Mouse (Mus musculus): ENCODE results near the gene Gsg1.

Gsg1 gene

DNA sequence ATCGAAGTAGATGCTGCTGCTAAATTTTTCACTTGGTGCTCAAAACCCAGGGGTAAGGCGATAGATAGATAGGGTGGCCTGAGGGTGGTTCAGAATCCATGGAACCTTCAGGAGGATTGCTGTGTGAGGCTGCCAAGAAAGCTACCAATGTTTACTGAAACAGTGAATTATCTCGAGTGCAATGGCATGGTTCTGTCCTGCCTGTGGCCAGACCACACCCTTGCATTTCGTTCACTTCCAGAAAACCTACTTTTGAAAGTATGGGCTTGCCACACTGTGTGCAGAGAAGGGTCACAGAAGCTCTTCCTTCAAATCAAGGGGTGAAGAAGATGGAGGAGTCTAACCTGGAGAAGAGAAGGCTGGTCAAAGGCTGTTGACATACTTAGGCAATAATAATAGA, 48.3 kb downstream of the Gsg1 start:
- DNase-seq (ENCODE audit: low spot score): no peak

DNA sequence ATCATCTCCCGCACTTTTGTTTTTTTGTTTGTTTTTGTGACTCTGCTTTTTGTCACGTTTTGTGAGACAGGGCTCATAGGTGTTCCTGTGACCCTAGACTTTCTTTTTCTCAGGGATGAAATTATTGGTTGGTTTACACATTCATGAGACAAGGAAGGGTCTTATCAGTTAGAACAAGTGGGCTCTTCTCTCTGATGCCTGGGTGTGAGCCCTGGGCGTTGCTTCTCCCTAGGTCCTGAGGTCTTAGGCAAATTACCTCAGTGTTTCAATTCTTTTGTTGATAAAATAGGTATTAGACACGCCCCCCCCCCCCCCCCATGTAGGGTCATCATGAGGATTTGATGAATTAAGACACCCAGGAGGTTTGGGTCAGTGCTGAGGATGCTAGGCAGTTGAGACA, 49.3 kb downstream of the Gsg1 start:
- no peak for DNase-seq (ENCODE audit: low spot score)

DNA sequence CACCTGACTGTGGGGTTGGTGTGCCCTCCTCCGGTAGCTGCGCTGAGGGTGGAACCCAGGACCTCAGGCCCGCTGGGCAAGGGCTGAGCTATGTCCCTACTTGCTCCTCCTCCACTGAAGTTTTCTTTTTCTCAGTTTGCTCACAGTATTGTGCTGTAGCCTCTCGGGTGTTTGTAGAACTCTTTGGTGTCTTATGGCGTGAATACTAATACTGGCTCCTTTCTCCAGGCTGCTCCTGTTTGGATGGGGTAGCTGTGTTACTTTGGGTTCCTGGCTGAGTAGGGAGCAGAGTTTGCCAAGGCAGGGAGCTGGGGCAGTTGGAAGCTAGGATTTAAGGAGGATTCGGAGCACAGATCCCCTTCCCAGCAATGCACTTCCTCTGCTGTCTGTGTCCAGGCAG, 50.4 kb downstream of the Gsg1 start:
- DNase-seq (ENCODE audit: low spot score): no peak

DNA sequence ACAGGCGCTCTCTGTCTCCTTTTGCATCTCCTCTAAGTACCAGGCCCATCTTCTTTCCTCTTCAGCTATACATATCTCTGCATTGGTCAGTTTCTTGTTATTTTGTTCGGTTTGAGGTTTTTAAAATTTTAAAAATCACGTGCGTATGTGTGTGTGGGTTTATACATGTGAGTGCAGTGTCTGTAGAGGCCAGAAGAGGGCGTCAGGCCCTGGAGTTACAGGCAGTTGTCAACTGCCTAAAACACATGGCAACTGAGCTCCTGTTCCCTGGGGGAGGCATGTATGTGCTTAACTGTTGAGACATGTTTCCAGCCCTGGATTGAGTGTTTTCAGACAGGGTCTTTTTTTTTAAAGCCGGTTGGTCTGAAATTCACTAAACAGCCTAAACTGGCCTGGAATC, 51.5 kb downstream of the Gsg1 start:
- no peak for DNase-seq (ENCODE audit: low spot score)

DNA sequence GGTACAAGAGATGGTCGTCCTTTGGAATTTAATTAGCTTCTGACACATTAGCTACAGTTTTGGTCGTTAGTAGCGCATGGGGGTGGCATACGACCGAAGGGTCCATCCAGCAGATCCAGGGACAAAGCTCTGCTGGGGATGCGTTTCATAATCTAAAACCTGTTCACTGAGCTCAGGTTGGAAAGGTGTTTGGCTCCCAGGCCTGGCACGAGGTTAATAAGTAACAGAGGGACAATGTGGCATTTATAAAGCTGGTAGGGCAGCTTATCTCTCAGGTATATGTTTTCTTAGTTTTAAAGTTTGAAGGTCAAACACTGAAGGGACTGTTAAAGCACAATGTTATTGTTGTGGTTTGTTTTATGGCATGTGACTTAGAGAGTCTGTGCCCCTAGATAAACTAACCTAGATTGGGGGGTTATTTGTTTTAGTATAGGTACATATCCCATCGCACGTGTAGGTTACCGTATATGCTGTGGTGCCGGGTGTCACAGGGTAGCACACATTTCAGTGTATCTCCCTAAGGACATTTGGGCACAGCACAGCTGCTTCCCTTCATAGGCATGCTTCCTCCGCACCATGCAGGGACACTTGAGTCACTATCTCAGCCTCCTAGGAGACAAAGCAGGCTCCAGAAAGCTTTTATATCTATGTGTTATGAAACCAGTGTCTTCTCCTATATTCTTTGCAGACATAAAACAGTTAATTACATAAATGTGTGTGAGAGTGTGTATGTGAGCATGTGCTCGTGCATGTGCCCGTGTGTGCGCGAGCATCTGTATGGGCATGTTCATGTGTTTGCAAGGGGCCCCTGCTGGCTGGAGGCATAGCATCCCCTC, 53.8 kb downstream of the Gsg1 start:
- DNase-seq (ENCODE audit: low spot score): peak; percentile 52

DNA sequence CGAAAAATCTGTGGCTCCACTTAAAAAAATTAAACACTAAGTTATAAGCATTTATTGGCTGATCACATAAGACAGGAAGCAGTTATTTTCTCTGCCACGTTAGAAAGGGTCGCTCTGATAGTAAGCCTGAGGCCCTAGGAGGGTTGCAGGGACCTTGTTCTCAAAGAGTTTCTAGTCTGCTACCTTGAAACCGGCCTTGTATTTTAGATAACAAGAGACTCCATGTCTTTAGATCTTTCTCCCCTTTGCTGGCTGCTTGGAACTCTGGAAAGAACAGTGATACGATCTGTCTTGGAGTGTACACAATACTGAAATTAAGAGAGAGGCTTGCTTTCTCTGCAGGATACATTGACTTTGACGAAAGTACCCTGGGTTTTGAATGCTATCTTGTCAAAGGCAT, 55.4 kb downstream of the Gsg1 start:
- no peak for DNase-seq (ENCODE audit: low spot score)

DNA sequence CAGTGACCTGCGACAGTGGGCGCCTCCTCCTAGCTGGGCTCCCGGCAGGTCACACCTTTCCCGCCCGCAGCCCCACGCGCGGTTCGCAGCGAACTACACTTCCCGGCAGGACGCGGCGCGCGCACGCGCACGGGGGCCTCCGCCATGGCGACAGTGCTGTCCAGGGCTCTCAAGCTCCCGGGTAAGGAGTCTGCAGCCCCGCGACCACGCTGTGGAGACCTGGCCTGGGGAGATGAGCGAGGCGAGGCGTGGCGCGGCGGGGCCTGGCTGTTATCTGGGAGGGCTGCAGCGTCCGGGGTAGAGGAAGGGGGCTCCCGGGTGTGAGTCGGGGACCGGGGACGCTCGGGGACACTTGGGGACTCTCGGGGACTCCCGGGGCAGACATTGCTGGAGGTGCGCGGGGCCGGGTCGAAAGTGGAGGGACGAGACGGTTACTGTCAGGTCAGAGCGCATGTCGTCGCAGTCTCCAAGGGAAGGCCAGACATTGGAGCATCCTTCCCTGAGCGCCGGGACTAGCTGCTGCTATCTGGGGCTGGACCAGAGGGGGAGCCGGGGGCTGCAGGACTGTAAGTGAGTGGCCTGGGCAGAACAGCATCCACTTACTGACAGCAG, 56.1 kb downstream of the Gsg1 start, which contains the start of the genes Fam234b and Hebp1:
Gene Fam234b, plus strand, starts transcription at position 57 of the 612 bp plus-strand sequence.
Gene Hebp1, minus strand, starts transcription at position 102 of the 612 bp plus-strand sequence.
- DNase-seq (ENCODE audit: low spot score): peak; percentile 78

DNA sequence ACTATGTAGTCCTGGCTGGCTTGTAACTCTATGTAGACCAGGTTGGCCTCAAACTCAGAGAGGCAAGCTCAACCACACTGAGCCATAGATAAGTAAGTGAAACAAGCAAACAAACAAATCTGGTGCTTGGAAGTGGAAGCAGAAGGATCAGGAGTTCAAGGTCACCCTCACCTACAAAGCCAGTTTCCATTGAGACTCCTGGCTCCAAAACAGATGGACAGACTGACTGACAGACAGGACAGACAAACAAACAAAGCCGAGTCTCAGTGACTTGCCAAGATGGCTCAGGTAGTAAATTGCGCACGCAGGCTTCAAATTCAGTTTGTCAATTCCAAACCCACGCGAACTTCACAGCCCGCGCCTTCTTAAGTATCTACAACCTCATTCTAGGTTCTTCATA, 56.7 kb downstream of the Gsg1 start:
- DNase-seq (ENCODE audit: low spot score): no peak

DNA sequence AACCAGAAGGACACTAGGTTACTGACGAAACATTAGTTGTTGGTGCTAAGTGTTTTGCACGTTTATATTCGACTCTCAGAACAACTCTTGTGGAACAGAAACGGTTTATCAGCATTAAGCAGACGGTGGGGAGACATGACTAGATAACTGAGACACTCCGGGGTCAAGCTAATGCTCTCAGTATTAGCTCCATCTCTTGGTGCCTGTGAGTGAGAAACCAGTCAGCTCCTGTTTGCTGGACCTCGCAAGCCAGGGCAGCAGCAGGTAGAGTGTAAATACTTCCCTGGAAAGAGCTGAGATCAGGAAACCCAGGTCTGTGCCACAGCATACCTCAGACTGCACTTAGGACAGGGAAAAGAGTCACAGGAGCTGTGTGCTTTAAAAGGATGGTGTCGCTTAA, 57.4 kb downstream of the Gsg1 start:
- no peak for DNase-seq (ENCODE audit: low spot score)

DNA sequence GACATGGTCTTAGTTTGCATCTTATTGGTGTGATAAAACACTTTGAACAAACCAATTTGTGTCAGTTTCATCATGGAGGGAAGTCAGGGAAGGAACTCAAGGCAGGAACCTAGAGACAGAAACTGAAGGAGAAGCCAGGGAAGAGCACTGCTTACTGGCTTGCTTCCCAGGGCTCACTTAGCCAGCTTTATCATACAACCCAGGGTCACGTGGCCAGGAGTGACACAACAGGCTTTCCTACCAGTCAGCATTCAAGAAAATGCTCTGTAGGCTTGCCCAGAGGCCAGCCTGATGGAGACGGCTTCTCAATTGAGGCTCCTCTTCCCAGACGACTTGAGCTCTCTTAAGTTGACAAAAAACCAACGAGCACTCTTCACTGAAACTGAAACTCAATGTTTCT, 59.2 kb downstream of the Gsg1 start:
- no peak for DNase-seq (ENCODE audit: low spot score)

DNA sequence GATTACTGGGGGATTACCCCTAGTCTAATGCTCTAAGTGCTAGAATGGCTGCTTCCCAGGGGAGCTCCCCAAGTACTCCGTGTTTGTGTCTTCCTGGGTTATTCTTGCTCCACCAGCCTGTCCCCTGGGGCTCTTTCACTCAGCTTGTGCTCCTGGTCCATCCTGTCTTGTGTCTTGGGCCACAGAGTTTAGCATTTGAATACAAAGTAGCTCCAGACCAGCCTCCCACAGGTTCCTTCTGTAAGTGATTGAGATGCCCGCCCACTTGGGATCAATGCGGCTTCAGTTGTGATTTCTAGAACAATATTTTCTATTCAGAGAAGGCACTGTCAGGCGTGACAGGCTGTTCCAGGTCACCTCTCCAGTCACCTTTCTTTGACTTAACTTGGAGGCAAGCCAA, 60.4 kb downstream of the Gsg1 start:
- DNase-seq (ENCODE audit: low spot score): no peak

DNA sequence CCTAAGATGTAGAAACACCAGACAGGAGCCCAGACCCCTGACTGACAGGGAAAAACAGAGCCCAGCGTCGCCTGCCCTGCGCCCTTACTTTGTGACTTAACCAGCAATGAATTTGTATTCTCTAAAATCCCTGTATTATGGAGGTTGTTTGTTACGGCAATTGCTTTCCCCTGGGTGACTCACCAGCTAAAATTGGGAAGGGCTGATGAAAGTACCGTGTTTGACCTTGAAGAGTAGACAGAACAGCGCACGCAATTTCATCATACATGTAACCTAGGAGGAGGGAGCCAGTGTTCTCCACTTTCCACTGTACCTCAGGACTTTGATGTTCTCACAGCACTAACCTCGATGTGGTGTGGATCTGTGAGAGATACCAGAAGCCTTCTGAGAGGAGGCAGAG, 61.2 kb downstream of the Gsg1 start:
- no peak for DNase-seq (ENCODE audit: low spot score)

DNA sequence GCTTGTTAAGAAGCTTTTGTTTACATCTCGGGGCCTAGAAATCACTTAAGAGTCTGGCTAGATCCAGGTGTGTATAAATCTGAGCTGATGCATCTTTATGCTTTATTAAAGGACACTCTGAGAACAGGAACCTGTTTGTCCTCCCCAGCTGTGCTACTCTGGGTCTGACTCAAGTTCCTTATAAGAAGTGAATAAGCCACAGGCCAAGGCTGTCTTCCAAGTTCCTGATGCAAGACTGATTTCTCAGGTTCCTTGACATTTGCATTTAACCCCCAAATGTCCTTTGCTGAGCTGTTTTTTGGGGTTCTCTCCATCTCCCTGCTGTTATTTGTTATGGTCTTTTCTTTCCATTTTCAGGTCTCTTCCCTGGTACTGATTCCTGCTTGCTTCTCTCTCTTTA, 62.2 kb downstream of the Gsg1 start:
- no peak for DNase-seq (ENCODE audit: low spot score)

DNA sequence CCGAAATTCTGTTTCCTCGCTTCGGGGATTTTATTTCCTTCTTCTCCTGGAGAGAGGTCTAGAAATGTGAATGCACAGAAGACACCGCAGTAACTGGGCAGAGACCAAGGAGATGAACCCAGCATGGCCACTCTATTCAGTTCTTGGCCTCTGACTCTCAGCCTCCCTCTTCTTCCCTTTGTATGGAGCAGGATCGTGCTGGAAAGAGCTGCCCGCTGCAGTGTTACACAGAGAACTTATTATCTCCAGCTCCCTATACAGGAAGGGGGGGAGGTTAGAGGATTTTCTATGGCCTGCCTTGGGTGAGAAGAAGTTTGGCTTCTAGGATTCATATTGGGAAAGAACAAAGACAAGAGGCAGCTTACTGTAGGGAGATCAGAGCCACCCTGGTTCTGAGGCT, 64.0 kb downstream of the Gsg1 start:
- no peak for DNase-seq (ENCODE audit: low spot score)

DNA sequence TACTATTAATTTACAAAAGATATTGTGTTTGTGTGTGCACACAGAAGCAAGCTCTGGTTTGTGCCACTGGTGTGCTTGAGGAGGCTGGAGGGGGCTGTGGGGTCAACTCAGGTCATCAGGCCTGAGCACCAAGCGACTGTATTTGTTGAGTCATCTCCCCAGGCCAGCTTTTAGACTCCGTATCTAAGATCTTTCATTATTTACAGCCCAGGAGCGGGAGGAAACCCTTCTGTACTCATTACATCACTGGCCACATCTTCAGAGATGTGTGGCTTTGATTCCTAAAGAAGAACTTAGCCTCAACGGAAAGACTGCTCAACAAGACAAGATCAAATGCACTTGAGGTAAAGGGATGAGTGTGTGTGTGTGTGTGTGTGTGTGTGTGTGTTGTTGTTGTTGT, 65.5 kb downstream of the Gsg1 start:
- no peak for DNase-seq (ENCODE audit: low spot score)
